Mouse (Mus musculus): ENCODE results near the gene Dhrs7c.
A peak's percentile ranks its signal among the peaks of the same experiment; 100 is the strongest.

Dhrs7c gene

DNA sequence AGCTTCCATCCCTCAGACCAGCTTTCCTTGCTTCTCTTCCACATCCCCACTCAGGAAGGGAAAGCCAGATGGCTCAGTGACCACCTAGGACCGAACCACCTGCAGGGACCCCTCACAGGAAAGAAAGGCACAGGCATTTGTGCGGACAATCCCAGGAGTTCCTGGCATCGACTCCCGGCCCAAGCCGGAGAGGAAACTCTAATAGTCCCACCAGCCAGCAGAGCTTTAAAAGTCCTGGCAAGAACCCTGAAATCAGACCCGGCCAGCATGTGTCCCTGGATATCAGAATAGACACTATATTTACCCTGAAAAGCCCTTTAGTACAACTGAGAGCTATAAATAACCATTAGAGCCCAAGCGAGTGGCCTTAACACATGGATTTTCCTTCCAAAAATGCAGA is at the start of gene Dhrs7c:
TSS of gene Dhrs7c (plus strand) at position 257 of the 400 bp plus-strand sequence.
- no peak for DNase-seq

DNA sequence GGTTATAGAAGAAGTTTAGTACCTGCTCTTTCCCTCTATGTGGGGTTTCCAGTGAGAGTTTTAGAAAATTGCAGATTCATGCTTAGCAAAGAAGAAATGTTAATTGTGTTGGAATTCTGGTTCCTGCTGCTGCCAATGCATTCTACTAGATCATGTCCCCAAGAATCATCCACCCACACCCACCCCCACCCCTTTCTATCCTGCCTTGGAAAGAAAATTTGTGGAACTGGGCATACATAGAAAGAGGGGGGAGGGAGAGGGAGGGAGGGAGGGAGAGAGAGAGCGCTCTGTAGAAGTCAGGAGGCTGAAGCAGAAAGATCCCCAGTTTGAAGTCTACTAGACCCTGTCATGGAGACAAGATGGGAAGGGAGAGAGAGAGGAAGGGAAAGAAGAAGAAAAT is 41.7 kb upstream of the Dhrs7c start:
- DNase-seq = no peak

DNA sequence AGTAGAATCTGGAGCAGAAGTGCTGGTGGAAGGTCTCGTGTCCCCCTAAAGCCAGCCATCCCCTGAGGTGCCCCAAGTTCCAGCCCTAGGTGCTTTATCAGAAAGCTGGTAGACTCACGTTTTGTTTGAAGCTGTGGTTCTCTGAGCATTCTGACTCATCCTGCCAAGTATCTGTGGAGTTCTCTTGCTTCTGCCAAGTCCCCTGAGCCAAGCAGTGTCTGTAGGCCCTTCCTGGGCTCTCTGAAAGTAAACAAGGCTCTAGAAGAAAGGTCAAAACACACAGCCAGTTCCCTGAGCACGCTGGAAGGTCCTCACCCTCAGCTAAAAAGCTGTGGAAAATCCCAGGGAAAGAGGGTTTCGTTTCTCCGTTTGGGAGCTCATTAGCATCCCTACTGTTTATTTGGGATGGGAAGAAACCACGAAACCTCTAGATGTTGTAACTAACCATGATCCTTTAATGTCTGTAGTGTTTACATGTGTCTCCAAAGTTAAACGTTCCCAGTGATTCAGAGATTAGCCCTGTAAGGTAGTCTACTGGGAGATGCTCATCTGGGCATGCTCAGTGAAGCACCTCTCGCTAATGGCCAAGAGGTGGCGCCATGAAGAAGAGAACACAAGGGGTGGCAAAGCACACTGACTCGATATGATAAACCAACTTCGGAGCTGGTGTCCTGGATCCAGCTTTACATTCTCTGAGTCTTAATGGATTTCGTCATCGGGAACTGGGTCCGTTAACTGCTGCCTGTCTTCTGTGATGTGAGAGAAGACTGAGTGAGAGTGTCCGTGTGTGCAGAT is 40.4 kb upstream of the Dhrs7c start:
- DNase-seq = peak; percentile 21

DNA sequence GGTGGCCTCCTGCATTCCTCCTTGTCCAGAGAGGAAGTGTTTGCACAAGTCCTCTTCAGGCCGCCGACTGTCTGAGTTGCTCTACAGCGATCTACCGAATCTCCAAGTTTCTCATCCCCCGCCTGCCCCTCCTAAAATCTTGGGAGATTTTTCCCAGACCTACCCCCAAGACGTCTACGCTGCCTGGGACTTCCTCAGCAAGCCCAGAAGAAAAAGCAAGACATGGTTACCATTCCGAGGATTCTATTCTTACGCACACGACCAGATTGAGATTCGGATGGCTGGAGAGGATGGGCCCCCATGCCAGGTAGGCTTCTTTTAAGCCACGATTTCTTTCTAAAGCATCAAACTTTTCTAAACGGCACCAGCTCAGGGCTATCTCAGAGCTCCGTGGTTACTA is 26.9 kb upstream of the Dhrs7c start, which contains the start of gene Glp2r:
TSS of gene Glp2r (minus strand) at position 101 of the 400 bp plus-strand sequence.
- DNase-seq = no peak

DNA sequence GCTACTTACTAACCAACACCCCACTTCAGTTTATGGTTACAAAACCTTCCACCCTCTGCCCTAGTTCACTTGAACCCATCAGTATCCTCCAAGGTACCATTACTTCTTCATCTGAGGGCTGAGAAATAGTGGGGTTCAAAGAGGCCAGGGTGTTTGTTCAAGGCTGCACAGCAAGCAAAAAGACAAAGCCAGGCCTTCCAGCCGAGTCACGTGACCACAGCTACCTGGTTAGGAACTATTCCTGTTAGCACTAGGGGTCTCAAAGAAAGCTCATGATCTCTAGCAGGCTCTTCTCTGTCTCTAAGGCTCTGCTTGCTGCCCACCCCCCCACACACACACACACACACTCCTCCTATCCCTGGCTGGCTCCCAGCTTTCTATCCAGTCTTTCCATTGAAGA is 26.3 kb upstream of the Dhrs7c start:
- no peak for DNase-seq

DNA sequence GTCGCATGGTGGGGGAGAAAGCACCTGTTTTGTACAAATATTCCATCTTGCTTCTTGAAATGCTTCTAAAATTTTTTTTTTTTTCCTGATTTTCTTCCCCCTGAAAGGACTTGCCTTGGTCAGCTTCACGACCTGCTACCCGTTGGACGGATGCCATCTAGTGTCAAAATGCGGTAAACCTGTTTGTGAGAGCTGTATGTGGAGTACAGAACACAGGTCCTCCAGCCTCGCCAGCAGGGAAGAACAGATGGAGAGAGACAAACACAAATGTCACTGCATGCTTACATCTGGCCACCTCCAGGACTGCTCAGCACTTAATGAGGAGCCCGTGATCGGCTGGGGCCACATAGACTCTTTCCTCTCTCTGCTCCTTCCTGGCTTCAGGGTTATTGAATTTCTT is 25.4 kb upstream of the Dhrs7c start:
- DNase-seq = peak; percentile 75

DNA sequence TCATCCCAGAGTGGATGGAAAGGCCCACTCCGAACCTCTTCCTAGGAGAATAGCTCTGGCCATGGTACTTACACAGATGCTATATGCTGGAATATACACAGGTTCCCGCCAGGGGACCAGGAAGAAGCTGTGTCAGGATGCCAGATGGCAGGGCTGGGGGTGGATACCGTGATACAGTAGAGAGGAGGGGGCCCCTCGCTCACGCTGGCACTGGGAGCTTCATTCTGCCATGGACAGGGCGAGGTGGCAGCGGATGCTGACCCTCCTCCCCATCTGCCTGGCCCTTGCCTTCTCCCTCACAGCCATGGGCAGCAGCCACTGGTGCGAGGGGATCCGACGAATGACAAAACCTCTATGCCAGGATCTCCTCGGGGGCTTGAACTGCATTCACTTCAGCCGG is 23.6 kb upstream of the Dhrs7c start, which contains the start of gene Gsg1l2:
TSS of gene Gsg1l2 (plus strand) at position 230 of the 400 bp plus-strand sequence.
- DNase-seq = no peak

DNA sequence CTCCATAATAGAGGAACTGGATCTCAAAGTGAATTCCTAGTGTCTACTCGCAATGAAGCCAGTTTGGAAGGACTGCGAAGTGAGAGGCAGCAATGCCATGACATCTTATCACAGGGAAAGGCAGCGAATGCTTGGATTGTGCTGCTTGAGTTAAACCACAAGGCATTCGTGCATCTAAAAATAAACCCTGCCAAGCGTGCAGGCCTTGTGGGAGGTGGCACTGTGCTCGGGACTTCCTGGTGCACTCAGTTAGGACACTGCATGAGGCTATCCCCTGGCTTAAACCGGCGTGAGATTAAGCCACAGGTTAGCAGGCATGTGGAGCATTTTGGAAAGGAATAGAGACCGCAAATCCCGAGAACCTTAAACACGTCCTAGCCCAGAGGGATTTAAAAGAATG is 7.8 kb upstream of the Dhrs7c start:
- DNase-seq = no peak

DNA sequence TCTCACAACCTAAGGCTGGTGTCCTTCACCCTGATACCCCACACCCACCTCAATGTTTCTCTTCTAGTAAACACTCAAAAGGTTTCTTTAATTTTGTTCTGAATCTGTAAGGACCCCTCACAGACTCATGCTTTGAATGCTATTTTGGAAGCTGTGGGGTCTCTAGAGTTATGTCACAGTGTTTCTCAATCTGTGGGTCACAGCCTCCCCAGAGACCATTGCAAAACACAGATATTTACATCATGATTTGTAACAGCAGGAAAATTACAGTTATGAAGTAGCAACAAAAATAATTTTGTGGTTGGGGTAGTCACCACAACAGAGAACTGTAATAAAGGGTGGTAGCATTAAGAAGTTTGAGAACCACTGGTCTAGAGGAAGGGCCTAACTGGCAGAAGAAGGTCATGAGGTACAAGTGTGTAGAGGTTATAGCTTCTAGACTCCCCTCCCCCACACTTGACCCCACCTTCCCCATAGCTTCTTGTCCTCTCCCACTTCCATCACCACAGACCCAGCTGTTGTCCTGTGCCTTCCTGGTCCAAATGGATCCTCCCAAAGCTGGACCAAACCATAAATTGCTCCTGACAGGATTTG is 2.2 kb downstream of the Dhrs7c start:
- DNase-seq = no peak

DNA sequence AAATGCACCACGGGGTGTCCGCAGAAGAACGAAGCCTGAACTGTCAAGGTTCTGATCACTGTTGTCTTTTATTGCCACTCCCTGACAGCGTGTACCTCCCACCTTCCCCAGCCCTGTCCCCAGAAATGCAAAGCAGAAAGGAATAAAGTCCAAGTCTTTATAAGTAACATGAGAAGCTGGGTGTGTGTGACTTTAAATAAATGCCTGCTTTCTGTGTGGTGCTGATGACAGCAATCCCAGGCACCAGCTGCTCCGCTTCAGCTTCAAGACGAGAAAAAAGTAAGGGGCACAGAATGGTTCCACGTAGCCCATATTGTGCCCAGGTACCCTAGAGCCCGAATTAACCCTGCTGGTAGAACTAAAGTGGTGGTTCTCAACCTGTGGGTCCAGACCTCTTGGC is 3.2 kb downstream of the Dhrs7c start:
- DNase-seq = peak; percentile 9

DNA sequence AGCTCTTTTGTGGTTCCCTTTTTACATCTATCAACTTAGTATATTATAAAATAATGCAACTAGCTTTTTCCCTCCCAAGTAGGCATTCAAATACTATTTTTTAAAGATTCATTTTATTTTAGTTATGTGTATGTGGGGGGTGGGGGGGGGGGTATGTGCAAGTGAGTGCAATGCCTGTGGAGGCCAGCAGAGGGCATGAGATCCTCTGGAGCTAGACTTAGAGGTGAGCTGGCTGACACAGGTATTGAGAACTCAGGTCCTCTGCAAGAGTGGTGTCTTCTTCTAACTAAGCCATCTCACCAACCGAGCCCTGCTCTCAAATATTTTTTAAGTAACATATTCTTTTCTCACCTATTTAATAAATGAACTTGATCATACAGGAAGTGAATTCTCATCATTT is 7.6 kb downstream of the Dhrs7c start:
- no peak for DNase-seq

DNA sequence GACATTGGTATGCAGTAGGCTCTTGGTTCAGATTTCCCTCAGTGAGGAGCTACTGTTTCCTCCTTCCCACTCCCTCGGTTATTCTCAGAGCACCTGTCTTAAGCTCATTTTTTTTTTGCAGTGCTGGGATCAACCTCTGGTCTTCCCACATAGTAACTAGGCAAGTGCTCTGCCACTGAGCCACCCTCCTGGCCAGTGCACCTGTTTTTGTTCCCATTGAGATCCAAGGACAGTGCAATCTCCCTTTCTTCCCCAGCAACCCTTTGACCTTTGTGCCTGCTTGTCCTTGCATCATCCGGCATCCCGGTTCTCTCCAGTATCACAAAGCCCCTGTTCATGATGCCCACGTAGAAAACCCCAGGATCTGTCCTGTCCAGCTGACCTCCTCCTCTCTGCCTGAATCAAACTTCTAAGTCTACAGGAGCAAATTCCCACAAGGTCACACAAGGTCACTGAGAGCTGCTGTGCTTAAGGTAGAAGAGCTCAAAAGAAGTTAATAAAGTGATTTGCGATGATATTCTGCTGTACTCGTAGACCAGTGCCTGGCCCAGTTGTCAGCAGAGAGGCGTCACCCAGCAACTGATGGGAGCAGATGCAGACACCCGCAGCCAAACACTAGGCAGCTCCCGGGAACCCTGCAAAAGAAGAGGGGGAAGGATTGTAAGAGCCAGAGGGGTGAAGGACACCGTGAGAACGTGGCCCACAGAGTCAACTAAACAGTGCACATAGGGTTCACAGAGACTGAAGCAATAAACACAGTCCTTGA is 9.0 kb downstream of the Dhrs7c start:
- DNase-seq = no peak

DNA sequence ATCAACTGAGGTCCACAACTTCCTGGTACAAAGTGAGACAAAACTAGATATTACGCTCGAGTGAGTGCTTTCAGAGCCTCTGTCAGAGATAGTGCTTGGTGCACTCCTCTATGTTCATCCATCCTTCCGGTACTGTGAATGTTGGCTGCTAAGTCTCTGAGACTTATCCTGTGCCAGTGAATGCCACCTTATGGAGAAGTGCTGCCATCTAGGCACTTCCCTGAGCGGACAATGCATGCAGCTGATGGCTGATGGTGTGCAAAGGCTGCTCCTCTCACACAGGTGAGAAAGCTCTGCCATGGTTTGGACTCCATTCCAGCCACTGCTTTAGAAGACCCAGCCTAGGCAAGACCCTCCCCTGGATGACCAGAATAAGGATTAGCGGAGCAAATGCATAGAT is 10.1 kb downstream of the Dhrs7c start:
- peak; percentile 41 for DNase-seq

DNA sequence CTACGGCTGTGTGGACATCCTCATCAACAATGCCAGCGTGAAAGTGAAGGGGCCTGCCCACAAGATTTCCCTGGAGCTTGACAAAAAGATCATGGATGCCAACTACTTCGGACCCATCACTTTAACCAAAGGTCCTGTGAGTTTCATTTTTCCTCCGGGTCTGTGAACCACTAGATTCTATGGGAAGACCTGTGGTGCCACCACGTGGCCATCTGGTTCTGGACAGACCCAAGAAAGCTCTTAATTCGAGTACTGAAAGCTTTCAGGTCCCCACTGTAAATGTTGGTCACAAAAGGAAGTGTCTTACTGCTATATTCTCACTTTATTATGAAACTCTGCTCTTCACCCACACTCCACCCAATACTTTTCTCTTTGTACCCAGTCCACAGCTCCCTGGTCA is 13.5 kb downstream of the Dhrs7c start:
- DNase-seq = peak; percentile 13

DNA sequence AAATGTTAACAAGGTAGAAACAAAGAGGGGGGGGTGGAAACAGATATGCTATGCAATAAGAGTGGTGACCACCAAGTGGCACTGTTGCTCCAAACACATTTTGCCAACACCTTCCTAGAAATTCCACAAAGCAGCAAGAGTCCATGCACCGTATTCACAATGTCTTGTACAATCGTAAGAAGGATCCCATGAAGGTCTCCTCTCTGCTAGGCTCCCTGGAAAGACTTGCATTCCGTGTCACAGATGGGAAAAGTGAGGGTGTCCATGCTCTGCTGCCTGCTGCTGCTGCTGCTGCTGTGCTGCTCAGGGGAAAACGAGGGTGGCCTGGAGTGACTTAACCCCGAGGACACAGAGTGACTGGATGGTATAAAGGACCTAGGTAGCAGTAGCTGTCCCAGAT is 21.6 kb downstream of the Dhrs7c start:
- peak; percentile 48 for DNase-seq

DNA sequence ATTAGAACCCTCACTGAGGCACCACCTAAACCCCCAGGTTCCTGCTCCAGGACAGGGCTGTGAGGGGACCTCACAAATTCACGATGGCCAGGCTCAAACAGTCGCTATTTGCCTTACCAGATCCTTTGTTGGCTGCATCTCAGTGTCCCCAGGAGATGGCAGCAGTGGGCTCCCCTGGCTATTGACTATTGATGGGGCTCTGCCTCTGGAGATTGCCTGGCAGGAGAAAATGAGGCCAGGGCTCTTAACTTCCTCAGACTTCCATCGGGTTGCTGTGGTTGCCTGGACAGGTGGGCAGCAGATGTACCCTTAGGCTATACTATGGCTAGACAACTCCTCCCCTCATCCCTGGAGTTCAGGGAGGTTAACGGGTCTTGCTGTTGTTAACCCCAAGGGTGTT is 22.2 kb downstream of the Dhrs7c start:
- DNase-seq = no peak

DNA sequence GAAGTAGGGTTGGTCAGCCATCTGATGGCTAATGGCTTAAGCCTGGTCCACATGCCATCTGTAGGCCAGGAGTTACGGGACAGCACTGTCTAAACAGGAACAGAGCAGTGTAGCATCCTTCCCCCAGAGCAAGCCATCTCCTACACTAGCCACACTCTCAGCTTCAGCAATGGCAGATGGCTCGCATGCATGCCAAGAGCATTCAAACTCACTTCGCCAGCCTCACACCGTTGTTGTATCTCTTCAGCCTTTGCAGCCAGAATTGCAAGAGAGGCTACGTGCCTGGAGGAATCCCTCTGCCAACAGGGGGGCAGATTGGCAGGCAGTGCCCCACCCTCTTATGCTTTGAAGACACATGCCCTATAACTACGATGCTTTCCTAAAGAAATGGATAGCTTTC is 23.6 kb downstream of the Dhrs7c start:
- peak; percentile 58 for DNase-seq

DNA sequence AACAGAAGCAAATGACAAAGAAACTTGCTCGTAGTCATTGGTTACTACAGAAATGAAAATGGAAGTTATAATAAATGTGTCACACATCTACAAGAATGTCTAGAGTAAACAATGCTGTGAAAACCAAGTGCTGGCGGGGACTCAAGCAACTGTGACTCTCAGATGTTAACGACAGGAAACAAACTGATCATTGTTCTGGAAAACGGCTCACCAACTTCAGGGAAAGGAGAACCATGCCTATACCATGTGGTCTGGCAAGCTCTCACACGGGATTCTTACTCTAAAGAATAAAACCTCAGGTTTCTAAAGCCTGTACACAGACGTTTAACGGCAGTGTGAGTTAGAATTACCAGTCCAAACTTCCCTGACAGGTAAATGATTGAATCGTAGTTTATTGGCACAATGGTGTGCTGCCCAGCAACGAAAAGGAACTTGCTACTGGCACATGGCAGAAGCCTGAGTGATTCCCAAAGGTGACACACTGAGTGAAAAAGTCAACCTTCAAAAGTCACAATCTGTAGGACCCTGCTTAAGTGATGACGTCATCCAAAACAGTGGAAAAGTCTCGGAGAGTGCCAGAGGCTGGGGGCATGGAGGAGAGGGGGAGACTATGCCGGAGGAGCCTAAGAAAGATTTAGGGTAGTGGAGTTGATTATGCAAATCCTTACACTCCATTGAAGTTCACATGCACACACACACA is 30.5 kb downstream of the Dhrs7c start:
- DNase-seq = no peak

DNA sequence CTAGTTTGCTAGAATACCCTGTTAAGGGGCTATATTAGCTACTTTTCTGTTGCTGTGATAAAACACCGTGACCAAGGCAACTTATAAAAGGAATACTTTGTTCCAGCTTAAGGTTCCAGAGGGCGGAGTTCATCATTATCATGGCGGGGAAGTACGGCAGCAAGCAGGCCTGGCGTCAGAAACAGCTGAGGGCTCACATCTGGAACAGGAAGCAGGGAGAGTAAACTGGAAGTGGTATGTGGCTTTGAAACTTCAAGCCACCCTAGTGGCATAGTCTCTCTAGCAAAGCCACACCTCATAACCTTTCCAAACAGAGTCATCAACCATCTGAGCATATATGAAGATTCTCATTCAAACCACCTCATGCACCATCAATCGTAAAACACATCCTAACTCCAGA is 31.5 kb downstream of the Dhrs7c start:
- DNase-seq = no peak

DNA sequence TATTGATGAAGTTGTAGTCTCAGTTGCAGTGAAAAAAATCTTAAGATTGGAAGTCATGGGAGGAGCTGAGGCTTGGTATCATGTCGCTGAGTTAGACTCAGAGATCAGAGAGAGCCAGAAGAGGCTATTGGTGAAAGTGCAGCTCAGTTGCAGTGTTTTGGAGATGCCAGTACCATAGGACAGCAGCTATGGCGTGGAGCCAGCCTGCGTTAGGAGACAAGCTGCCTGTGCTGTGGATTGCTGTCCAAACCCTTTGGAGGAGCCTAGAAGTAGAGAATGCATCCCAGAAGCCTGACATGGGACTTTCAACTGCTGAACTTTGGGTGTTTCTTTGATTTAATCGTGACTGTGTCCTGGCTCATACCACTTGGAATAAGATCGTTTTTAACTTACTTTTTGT is 33.8 kb downstream of the Dhrs7c start:
- DNase-seq = no peak

DNA sequence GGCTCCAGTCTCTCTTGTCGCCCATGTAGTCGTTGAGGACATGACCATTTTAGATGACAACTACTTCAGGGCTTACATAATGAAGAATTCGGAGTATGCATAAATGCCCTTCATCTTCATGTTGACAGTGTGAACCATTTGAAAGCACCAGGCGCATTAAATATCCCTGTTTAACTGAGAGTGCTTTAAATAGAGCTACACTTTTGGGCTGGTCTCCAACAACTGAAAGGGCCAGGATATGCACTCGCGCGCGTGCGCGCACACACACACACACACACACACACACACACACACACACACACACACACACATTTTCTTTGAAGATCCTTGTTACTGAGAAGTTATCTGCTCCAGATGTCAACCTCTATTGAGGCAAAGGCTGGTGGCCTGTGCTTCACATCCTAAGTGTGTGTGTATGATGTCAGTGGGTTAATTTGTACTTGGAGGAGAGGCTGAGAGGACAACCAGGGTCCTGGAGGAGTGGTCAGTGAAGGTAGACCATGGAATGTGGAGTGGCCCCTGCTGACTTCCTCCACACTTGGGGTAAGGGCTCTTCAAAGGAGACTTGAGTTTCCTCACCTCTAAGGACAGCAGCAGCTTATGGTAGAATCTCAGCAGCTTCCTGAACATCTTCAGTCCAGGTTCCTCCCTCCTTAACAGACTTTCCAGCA is 37.6 kb downstream of the Dhrs7c start:
- DNase-seq = no peak

DNA sequence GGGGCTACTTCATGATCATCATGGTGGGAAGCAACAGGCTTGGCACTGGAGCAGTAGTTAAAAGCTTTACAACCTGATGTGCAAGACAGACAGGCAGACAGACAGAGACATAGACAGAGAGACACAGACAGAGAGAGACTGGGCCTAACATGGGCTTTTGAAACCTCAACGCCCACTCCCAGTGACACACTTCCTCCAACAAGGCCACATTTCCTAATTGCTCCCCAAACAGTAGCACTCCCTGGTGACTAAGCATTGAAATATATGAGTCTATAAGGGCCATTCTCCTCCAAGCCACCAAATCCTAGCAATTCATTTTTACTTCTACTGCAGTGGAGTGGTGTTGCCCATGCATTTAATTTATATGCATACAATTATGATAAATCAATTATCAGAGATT is 41.8 kb downstream of the Dhrs7c start:
- no peak for DNase-seq

DNA sequence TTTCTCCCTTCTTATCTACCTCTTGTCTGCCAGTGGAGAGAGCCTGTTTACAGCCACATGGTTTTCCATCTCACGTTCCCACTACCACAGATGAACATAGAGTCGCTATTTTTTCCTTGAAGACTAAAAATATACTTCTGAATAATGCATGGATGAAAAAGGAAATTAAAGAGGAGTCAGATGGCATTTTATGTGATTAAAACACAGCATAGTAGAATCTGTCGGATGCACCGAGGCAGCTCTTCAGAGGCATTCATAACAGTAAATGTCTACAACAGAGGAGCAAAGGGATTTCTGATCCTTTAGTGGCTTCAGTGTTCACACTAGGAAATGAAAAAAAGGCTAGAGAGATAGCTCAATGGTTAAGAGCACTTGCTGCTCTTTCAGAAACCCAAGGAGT is 47.2 kb downstream of the Dhrs7c start:
- no peak for DNase-seq
